Mouse (Mus musculus) forebrain, embryonic 10.5 days (tissue): ENCODE results near the gene Cyb5r1. TPM values are rescaled to one million over a fixed set of nuclear protein-coding genes. Genes with fewer than 3 reads are reported as not detected.

Experiments
- DNase-seq: peaks from one replicate; pipeline ENCODE4 v3.0.0-alpha.2; 2017; ENCODE audit warnings: low spot score; ENCODE audit errors: extremely low spot score
- H3K27ac ChIP-seq: fragments of 300-500 bp; sonication (generic); 2 replicates; pipeline ENCODE4 v1.5.1; 2016; ENCODE audit warnings: mild to moderate bottlenecking
- H3K27me3 ChIP-seq: fragments of 300-500 bp; sonication (generic); 2 replicates; pipeline ENCODE4 v1.6.1; 2016; ENCODE audit warnings: mild to moderate bottlenecking; ENCODE audit not compliant: poor library complexity, severe bottlenecking
- H3K36me3 ChIP-seq: fragments of 300-500 bp; sonication (generic); replicated peaks from 2 replicates; pipeline ENCODE4 v1.6.1; 2016; ENCODE audit warnings: mild to moderate bottlenecking, moderate library complexity
- H3K4me1 ChIP-seq: fragments of 300-500 bp; sonication (generic); 2 replicates; pipeline ENCODE4 v1.6.1; 2016
- H3K4me3 ChIP-seq: fragments of 300-500 bp; sonication (generic); 2 replicates; pipeline ENCODE4 v1.5.1; 2016; ENCODE audit warnings: mild to moderate bottlenecking, moderate library complexity
- H3K9me3 ChIP-seq: fragments of 300-500 bp; sonication (generic); 2 replicates; pipeline ENCODE4 v1.6.1; 2016; ENCODE audit warnings: mild to moderate bottlenecking, moderate library complexity
- WGBS: fragments of 180-500 bp; shearing (Covaris S2); methylation state at CpG from one replicate; pipeline ENCODE4 v1.1.7; 2016; 5-methylcytosine and 5-hydroxymethylcytosine counted together
- polyA plus RNA-seq: library from polyadenylated mRNA; unstranded; fragments of >200 nt; fragmentation: Nextera tagmentation; extraction: Ambion mirVana; gene quantifications from 2 replicates; pipeline ENCODE4 v1.2.1, GENCODE M21; 2016

The Cyb5r1 gene
- 30.0 and 31.6 TPM in 2 replicates for polyA plus RNA-seq

DNA sequence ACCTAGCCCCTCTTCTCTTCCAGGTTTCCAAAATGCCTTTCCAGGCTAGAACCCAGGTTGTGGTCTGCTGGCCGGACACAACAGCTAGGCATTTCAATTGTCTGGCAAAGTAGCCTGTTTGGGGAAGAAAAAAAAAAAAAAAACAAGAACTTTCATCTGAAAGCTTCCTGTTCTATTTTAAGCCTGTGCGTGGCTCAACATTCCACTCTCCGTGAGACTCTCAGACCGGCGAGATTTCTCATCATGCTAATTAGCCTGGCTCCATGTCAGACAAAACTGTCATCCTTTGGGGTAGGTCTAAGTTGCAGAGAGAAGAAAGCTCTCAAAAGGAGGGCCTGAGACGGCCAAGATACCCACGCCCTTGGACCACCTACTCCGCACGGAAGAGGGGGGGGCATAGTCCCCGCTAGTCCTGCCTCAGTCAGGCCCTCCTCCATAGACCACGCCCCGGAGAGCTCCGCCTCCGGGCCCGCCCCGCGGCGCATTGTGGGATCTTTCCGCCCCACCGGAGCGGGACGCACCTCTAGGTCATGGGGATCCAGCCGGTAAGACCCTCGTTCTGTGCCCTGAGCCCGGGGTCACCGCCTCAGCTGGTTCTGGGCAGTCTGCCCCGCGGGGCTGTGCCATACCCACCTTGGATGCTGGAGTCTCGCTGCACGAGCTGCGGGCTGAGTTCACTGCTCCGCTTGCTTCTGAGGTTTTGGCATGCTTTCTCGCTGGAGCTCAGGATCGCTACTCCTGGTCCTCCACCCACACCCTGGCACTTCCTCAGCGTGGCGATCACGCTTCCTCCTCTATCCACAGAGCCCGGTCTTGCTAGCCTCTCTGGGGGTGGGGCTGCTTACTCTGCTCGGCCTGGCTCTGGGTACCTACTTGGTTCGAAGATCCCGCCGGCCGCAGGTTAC, at the start of gene Cyb5r1:
Cyb5r1 (plus strand) TSS at position 51 of the 905 bp plus-strand sequence.
- no peaks in the 10 kb centered on the region for H3K27me3 ChIP-seq
- peaks cover 34% of the 10 kb centered on the region for H3K36me3 ChIP-seq
- peak within 1 kb of the TSS; percentile 82 for H3K4me3 ChIP-seq
- peak; percentile 87 for DNase-seq
- peak within 1 kb of the TSS; percentile 88 for H3K27ac ChIP-seq
- peaks cover 23% of the 10 kb centered on the region for H3K4me1 ChIP-seq
- H3K9me3 ChIP-seq: no peaks in the 10 kb centered on the region
- 3% methylated on average over 43 of the region's 43 CpGs for WGBS

DNA sequence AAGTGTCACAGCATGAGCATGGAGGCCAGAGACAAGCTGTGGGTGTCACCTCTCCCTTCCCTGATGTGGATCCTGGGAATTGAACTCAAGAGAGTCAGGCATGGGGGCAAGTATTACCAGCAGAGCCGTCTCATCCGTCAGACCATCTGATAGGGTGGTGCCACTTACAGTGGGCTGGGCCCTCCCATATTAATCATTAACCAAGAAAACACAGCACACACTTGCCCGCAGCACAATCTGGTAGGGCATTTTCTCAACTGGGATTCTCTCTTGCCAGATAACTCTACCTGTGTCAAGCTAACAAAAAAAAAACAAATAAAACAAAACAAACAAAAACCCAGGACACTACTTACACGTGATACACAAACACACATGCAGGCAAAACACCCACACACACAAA, 47.9 kb upstream of the Cyb5r1 start:
- no peak overlapping the region for H3K27ac ChIP-seq
- peaks cover 81% of the 10 kb centered on the region for H3K36me3 ChIP-seq
- DNase-seq: no peak
- no peak overlapping the region for H3K4me3 ChIP-seq
- WGBS: 91% methylated on average over 4 of the region's 4 CpGs
- H3K9me3 ChIP-seq: no peaks in the 10 kb centered on the region
- peaks cover 11% of the 10 kb centered on the region for H3K4me1 ChIP-seq
- H3K27me3 ChIP-seq: no peaks in the 10 kb centered on the region

DNA sequence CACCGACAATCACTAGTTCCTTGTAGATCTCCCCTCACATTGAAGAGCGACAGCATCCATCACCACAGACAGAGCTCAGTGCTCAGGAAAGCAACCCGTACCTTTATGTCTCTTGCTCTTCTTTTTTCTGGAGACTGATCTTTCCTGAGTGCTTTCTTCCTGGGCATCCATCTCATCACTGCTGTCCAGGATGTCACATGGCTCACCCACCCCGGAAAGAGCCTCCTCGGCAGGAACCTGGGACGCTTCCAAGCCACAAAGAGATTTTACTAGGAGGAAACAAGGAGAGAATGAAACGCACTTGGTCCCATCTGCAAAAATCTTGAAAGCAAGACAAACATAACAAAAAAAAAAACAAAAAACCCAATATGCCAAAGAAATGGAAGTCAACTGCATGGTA, 44.7 kb upstream of the Cyb5r1 start:
- H3K27ac ChIP-seq: no peak overlapping the region
- H3K9me3 ChIP-seq: no peaks in the 10 kb centered on the region
- WGBS: 87% methylated on average over 7 of the region's 7 CpGs
- no peak for DNase-seq
- H3K27me3 ChIP-seq: no peaks in the 10 kb centered on the region
- peaks cover 49% of the 10 kb centered on the region for H3K36me3 ChIP-seq
- peak overlapping the region; percentile 93 for H3K4me3 ChIP-seq
- peaks cover 13% of the 10 kb centered on the region for H3K4me1 ChIP-seq

DNA sequence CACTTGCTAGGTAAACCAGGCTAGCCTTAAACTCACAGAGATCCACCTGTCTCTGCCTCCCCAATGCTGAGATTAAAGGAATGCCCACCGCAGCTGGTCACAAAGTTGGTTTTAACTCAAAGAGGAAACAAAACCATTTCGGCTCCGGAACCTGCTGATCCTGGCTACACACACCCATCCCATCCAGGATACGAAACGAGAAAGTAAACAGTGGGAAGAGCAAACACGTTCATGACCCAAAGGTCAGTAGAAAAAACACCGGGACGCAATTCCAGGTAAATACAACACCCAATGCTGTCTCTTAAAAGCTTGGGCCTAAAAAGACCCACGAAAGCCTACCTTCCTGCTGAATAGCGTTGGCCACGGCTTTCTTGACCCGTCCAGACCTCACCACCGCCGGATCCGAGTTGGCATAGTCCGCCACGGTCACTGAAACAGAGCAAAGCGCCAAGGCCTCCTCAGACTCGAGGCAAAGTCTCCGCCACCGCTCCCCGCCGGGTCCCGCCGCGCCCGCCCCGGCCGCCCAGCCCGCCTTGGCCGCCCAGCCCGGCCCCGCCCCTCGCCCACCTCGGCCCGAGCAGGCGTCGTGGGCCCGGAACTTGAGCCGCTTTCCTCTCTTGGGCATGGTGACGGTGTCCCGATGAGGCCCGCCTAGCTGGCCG, 44.0 kb upstream of the Cyb5r1 start:
- H3K9me3 ChIP-seq: no peaks in the 10 kb centered on the region
- peak overlapping the region; percentile 93 for H3K4me3 ChIP-seq
- WGBS: 2% methylated on average over 44 of the region's 44 CpGs

DNA sequence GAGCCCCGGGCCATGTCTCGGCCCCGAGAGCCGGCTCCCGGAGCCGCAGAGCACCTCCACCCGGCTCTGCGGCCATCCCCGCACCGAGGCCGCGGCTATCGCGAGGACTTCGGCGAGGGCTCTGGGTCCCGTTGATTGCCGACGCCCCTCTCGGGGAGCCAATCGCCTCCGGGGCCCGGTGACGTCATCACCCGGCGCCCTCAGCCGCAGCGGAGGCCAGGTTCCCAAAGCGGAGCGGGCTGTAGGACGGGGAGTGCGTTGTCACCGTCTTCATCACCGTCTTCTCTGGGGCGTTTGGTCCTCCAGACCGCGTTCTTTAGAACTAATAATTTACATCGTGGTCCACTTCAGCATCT, 43.5 kb upstream of the Cyb5r1 start, which contains the start of gene Tmem183a:
Tmem183a (minus strand) TSS at position 123 of the 356 bp plus-strand sequence.
- Histone ChIP-seq H3K4me1 (peaks cover 13% of the 10 kb centered on the region), H3K27me3 (no peaks in the 10 kb centered on the region)
- under 1% methylated on average over 38 of the region's 38 CpGs for WGBS

More for the DNA sequence above, 44.0 kb upstream of the Cyb5r1 start:
- peaks cover 13% of the 10 kb centered on the region for H3K4me1 ChIP-seq
- H3K27me3 ChIP-seq: no peaks in the 10 kb centered on the region
- peaks cover 43% of the 10 kb centered on the region for H3K36me3 ChIP-seq
- peak overlapping the region; percentile 96 for H3K27ac ChIP-seq
- no peak for DNase-seq

DNA sequence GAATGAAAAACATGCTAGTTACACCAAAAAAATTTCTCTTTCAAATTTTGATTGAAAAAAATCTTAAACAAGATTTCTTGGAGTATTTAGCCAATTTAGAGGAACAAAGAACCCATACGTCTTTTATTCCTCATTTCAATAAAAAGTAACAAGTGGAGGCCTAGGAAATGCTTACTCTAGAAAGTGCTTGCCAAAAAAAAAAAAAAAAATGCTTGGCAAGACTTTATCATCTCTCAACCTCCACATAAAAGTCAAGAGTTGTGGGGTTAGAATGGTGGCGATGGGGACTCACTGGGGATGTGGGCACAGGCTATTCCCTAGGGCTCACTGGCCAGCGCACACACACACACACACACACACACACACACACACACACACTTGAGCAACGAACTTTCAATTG, 42.2 kb upstream of the Cyb5r1 start:
- H3K27me3 ChIP-seq: no peaks in the 10 kb centered on the region
- H3K4me3 ChIP-seq: no peak overlapping the region
- H3K36me3 ChIP-seq: peaks cover 25% of the 10 kb centered on the region
- WGBS: 83% methylated on average over 4 of the region's 4 CpGs
- H3K27ac ChIP-seq: no peak overlapping the region
- peaks cover 13% of the 10 kb centered on the region for H3K4me1 ChIP-seq
- no peak for DNase-seq
- H3K9me3 ChIP-seq: no peaks in the 10 kb centered on the region

More for the DNA sequence above, 43.5 kb upstream of the Cyb5r1 start, which contains the start of gene Tmem183a:
- Histone ChIP-seq H3K36me3 (peaks cover 38% of the 10 kb centered on the region), H3K9me3 (no peaks in the 10 kb centered on the region), H3K4me3 (peak within 1 kb of the TSS; percentile 93), H3K27ac (peak within 1 kb of the TSS; percentile 96)
- DNase-seq: peak; percentile 94

DNA sequence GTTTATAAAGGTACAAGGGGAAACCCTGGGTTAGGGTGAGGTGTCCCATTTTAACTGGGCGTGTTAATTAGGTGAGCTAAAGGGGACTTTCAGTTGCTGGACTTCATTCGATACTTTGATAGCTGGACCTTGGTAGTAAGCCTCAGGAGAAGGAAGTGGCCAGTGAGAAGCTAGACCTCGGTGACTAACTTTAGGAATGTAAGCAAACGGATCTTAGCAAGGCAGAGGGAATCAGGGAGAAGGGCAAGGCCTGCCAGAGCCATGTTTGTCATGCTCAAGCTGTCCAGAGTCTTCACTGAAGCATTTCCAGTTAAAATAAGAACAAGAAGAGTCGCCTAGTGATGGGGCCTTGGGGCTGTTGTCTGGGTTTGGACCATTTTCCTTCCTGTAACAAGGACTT, 39.9 kb upstream of the Cyb5r1 start:
- Histone ChIP-seq H3K9me3 (peaks cover 10% of the 10 kb centered on the region), H3K4me3 (no peak overlapping the region), H3K27me3 (no peaks in the 10 kb centered on the region), H3K4me1 (peaks cover 11% of the 10 kb centered on the region), H3K27ac (no peak overlapping the region), H3K36me3 (peaks cover 2% of the 10 kb centered on the region)
- no peak for DNase-seq
- WGBS: 66% methylated on average over 5 of the region's 5 CpGs

DNA sequence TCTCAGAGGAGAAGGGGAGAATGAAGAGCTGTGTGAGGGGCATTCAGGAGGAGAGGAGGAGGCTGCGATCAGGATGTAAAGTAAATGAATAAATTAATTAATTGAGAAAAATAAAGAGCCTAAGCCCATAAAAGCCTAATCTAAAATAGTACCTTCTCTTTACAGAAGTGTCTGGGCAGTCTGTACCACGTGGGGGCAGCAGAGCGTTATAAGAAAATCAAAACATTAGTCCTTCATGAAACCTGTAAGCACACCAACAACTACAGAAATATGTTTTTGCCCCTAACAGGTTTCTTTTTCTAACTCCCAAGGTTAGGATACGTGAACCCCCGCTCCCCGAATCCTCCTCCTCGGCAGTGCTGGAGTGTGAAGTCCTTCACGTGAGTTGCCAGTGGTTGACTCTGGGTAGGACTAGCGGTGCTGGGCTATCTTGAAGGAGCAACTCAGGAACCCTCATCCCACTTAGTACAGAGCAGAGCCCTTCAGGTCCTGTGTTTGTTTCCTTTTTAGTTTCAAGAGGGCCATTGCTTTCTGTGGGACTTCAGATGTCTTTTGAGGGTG, 36.5 kb upstream of the Cyb5r1 start:
- Histone ChIP-seq H3K36me3 (no peaks in the 10 kb centered on the region), H3K27me3 (no peaks in the 10 kb centered on the region), H3K27ac (no peak overlapping the region), H3K4me1 (no peaks in the 10 kb centered on the region), H3K9me3 (peaks cover 26% of the 10 kb centered on the region), H3K4me3 (no peak overlapping the region)
- WGBS: 55% methylated on average over 9 of the region's 9 CpGs
- DNase-seq: peak; percentile 30

DNA sequence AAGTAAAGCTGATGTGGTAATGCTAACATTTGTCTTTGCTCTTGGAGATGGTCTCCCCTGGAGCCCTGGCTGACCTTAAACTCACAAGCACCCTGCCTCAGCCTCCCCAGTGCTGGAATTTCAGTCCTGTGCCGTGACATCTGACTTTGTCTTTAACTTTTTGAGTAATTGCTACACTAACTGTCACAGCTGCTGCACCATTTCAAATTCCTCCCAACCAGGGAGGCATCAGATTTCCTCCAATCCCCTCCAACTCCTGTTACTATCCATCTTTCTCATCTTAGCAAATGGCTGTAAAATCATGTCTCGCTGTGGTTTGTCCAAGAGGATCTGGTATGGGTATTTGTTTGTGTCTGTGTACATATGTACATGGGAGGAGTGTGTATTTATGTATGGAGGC, 31.2 kb upstream of the Cyb5r1 start:
- no peaks in the 10 kb centered on the region for H3K27me3 ChIP-seq
- 81% methylated on average over 2 of the region's 2 CpGs for WGBS
- no peak for DNase-seq
- no peak overlapping the region for H3K27ac ChIP-seq
- no peaks in the 10 kb centered on the region for H3K4me1 ChIP-seq
- H3K9me3 ChIP-seq: peaks cover 26% of the 10 kb centered on the region
- no peaks in the 10 kb centered on the region for H3K36me3 ChIP-seq
- no peak overlapping the region for H3K4me3 ChIP-seq

DNA sequence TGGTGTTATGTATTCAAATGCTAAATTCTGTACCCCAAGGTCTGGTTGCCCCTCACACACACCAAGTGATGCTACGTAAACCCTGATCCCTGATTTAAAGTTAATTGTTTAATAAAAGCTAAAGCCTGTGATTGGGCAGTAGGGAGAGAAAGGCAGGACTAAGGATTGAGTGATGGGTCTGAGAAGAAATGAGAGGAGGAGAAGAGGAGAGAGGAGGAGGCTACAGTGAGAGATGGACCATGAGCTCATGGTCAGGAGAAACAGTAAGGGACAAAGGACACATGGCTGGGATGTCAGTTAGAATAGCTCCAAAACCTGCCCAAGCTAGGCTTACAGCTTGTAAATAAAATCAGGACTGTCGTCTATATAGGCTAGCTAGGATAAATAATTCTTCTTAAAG, 24.3 kb upstream of the Cyb5r1 start:
- Histone ChIP-seq H3K4me3 (no peak overlapping the region), H3K27ac (no peak overlapping the region), H3K36me3 (no peaks in the 10 kb centered on the region), H3K9me3 (no peaks in the 10 kb centered on the region; the same call in 1 of the 2 replicates), H3K4me1 (peaks cover 14% of the 10 kb centered on the region), H3K27me3 (no peaks in the 10 kb centered on the region; the same call in 1 of the 2 replicates)
- 88% methylated on average over 2 of the region's 2 CpGs for whole genome bisulfite sequencing
- no peak for DNase-seq

DNA sequence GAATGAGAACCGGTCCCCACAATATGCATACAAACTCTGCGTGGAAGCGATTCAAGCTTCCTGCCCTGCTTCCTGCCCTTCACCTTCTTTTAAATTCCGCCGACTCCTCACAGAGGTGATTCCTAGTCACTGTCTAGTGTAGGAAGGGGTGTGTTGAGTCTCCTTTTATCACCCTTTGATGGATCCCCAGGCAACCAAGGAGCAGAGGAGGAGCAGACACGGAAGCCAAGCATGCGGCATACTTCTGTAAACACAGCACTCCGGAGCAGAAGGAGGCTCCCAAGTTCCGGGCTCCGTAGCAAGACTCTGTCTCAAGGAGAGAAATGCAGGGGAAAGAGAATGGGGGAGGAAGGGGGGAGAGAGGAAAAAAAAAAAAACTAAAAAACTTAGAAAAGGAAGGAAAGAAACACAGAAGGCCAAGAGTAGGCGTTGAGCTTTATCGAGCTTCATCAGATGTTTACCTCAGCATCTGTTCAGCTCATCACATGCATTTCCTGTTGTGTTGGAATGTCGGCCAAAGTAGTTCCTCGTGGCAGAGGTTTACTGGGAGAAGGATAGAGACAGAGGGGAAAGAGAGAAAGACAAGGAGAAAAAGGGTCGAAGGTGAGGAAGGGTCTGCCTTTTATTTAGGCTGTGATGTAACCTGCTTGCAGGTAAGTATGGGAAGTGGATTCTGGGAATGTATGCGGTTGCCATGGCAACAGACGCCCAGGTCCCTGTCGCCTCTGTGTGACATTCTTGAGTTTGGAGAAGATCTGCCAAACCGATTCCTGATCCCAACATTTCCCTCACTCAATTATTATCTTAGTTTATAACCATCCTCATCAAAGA, 23.3 kb upstream of the Cyb5r1 start:
- DNase-seq: no peak
- H3K4me1 ChIP-seq: peaks cover 14% of the 10 kb centered on the region
- no peaks in the 10 kb centered on the region for H3K36me3 ChIP-seq
- H3K27ac ChIP-seq: no peak overlapping the region
- 17% methylated on average over 19 of the region's 19 CpGs for WGBS
- no peaks in the 10 kb centered on the region; the same call in 1 of the 2 replicates for H3K27me3 ChIP-seq
- no peaks in the 10 kb centered on the region; the same call in 1 of the 2 replicates for H3K9me3 ChIP-seq
- peak overlapping the region; percentile 43 for H3K4me3 ChIP-seq

DNA sequence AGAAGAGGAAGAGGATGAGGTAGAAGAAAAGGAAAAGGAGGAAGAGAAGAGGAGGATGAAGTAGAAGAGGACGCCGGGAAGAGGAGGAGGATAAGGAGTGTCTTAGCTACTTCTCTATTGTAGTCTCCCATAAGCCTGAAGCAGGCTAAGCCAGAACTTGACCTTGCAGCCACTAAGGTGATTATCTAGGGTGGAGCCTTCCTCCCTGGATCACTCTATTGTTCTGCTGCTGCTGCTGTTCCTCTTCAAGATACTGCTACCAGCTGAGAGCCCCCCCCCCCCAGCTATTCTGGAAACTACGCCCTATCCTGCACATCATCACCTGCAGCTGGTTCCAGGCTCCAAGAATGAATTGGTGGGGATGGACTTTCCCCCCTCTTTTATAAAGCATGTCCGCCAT, 20.8 kb upstream of the Cyb5r1 start:
- Histone ChIP-seq H3K36me3 (no peaks in the 10 kb centered on the region), H3K27ac (no peak overlapping the region), H3K9me3 (no peaks in the 10 kb centered on the region; the same call in 1 of the 2 replicates), H3K4me3 (no peak overlapping the region), H3K4me1 (peaks cover 14% of the 10 kb centered on the region), H3K27me3 (no peaks in the 10 kb centered on the region; the same call in 1 of the 2 replicates)
- 83% methylated on average over 4 of the region's 4 CpGs for WGBS
- DNase-seq: no peak
